Mouse (Mus musculus): Measurements from ENCODE around the gene Cdh1. TPM values are rescaled to one million over a fixed set of nuclear protein-coding genes. Genes with fewer than 3 reads are reported as not detected.
"Not testable (repeated sequence)": the region's sequence is repeated elsewhere in the genome, so short reads cannot be mapped to it uniquely, and the experiment has no call there.

Cdh1 gene
- total RNA-seq, 1 experiment, result 254 TPM

DNA sequence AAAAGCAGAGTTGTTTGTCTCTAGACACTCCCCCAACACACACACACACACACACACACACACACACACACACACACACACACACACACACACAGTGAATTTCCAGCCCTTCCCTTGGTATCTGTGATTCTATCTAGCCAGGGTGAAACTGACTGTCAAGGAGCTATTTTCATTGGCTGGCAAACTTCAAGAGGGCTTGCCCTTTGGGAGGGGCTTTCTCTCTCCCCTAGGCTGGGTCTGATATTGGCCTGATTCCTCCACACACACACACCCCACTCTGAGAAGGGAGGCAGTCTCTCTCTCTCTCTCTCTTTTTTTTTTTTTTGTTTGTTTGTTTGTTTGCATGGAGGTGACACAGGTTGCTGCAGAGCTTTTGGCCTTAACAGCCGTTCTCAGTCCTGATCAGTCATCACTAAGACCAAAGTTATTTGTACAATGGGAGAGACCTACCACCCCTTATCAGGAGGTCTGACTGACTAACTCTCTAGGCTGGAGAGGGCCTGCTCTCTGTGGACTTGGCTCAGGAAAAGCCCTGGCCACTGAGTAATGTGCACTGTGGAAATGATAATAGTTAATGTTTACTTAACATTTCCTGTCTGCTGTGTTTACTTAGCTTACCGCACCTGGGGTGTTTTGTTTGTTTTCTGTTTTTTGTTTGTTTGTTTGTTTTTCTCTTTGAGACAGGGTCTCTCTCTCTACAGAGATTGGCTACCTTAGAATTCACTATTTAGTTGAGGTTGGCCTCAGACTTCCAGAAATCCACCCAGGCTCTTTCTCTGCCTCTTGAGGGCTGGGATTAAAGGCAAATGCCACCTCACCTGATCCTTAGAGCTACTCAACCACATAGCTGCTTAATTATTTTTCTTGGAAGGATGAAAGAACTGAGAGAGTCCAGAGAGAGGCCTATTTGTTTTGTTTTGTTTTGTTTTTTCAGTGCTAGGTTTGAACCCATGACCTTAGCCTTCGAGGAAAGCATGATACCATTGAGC is 14.4 kb upstream of the Cdh1 start:
- TF ChIP-seq CHD2 (IDR thresholded peaks at IDR 0.05; ENCODE audit: low read depth, low read length) (no peak), ZNF384 (IDR thresholded peaks at IDR 0.05; ENCODE audit: low read depth, low read length) (no peak), ZC3H11A (IDR thresholded peaks at IDR 0.05; ENCODE audit: borderline replicate concordance, low read depth, low read length) (no peak), MAFK (IDR thresholded peaks at IDR 0.05; ENCODE audit: insufficient read depth, low read depth, low read length) (no peak), HCFC1 (IDR thresholded peaks at IDR 0.05; ENCODE audit: borderline replicate concordance, insufficient read depth, low read length) (no peak)
- in situ Hi-C loops (cut with MboI; ENCODE audit: low sequenced_read_pairs in 2 of 2, unreplicated experiment in 2 of 2), result no loop called here
- Histone ChIP-seq H3K4me3 (ENCODE audit: insufficient read depth in 1 of 2, low read depth in 1 of 2, low read length in 2 of 2, poor library complexity in 1 of 2, severe bottlenecking in 1 of 2) (no peak overlapping the region), H3K4me1 (ENCODE audit: control insufficient read depth in 2 of 2, insufficient read depth in 2 of 2, low read length in 2 of 2, poor library complexity in 1 of 2) (peaks cover 3 to 4% of the 10 kb centered on the region in 2 experiments; a peak in 2 of 4 replicates), H3K9ac (ENCODE audit: insufficient read depth, low read depth, low read length, poor library complexity, severe bottlenecking) (no peak overlapping the region), H3K27ac (ENCODE audit: insufficient read depth, low read depth, low read length, poor library complexity, severe bottlenecking) (no peak overlapping the region), H3K9me3 (ENCODE audit: control insufficient read depth, insufficient read depth, low read depth, low read length) (no peaks in the 10 kb centered on the region), H3K36me3 (ENCODE audit: control insufficient read depth, insufficient read depth, low read length, poor library complexity, severe bottlenecking) (no peaks in the 10 kb centered on the region)
- no peak for DNase-seq (ENCODE audit: low read depth, low spot score)

DNA sequence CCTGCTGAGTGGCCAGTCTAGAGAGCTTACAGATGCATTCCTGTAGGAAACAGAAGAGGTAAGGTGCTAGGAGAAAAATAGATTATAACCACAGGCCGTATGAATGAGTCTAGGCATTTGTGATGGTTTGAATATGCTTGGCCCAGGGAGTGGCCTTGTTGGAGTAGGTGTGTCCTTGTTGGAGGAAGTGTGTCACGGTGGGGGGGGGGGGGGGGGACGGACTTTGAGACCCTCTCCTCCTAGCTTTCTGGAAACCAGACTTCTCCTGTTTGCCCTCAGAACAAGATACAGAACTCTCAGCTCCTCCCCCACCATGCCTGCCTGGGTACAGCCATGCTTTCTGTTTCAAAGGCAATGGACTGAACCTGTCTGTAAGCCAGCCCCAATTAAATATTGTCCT is 10.7 kb upstream of the Cdh1 start:
- H3K4me3 ChIP-seq (ENCODE audit: insufficient read depth in 1 of 2, low read depth in 1 of 2, low read length in 2 of 2, poor library complexity in 1 of 2, severe bottlenecking in 1 of 2), result no peak overlapping the region
- H3K27ac ChIP-seq (ENCODE audit: insufficient read depth, low read depth, low read length, poor library complexity, severe bottlenecking), result no peak overlapping the region
- no peak for TF ChIP-seq ZNF384 (IDR thresholded peaks at IDR 0.05; ENCODE audit: low read depth, low read length)
- no peaks in the 10 kb centered on the region for H3K4me1 ChIP-seq (ENCODE audit: control insufficient read depth in 2 of 2, insufficient read depth in 2 of 2, low read length in 2 of 2, poor library complexity in 1 of 2)
- DNase-seq (ENCODE audit: low read depth, low spot score), result no peak
- H3K36me3 ChIP-seq (ENCODE audit: control insufficient read depth, insufficient read depth, low read length, poor library complexity, severe bottlenecking), result no peaks in the 10 kb centered on the region
- no peak overlapping the region for H3K9ac ChIP-seq (ENCODE audit: insufficient read depth, low read depth, low read length, poor library complexity, severe bottlenecking)
- no peaks in the 10 kb centered on the region for H3K9me3 ChIP-seq (ENCODE audit: control insufficient read depth, insufficient read depth, low read depth, low read length)
- in situ Hi-C loops (cut with MboI; ENCODE audit: low sequenced_read_pairs in 2 of 2, unreplicated experiment in 2 of 2), result no loop called here

- DNase-seq (ENCODE audit: low read depth, low spot score); H3K27ac ChIP-seq (ENCODE audit: insufficient read depth, low read depth, low read length, poor library complexity, severe bottlenecking); H3K9me3 ChIP-seq (ENCODE audit: control insufficient read depth, insufficient read depth, low read depth, low read length); H3K36me3 ChIP-seq (ENCODE audit: control insufficient read depth, insufficient read depth, low read length, poor library complexity, severe bottlenecking); H3K9ac ChIP-seq (ENCODE audit: insufficient read depth, low read depth, low read length, poor library complexity, severe bottlenecking); in situ Hi-C loops (cut with MboI; ENCODE audit: low sequenced_read_pairs in 2 of 2, unreplicated experiment in 2 of 2); H3K4me3 ChIP-seq (ENCODE audit: insufficient read depth in 1 of 2, low read depth in 1 of 2, low read length in 2 of 2, poor library complexity in 1 of 2, severe bottlenecking in 1 of 2): not testable (repeated sequence)
- peaks cover 0 to 14% of the 10 kb centered on the region in 2 experiments; a peak in 3 of 4 replicates for H3K4me1 ChIP-seq (ENCODE audit: control insufficient read depth in 2 of 2, insufficient read depth in 2 of 2, low read length in 2 of 2, poor library complexity in 1 of 2)
Observed at GRCm38 (mm10) chr8:106595623-106596022, 7.5 kb upstream of the Cdh1 start.

DNA sequence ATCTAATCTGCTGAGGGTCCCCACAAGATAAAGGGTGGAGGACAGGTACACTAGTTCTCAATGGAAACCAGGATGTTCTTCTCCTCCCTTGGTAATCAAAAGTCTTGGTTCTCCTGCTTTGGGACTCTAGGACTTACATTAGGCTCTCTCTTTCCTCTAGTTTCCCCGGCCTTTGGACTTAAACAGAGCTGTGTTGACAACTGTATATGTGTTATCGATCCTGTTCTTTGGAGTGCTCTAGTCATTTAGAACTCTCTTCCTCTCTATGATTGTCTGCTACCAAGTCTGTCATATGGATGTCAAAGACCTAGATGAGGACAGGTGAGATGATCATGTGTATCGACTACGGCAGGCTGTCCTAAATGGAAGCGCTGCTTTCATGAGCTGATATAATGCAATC is 6.1 kb upstream of the Cdh1 start:
- Histone ChIP-seq H3K9ac (ENCODE audit: insufficient read depth, low read depth, low read length, poor library complexity, severe bottlenecking) (no peak overlapping the region), H3K27ac (ENCODE audit: insufficient read depth, low read depth, low read length, poor library complexity, severe bottlenecking) (no peak overlapping the region), H3K36me3 (ENCODE audit: control insufficient read depth, insufficient read depth, low read length, poor library complexity, severe bottlenecking) (no peaks in the 10 kb centered on the region; the same call in 1 of the 2 replicates), H3K4me3 (ENCODE audit: insufficient read depth in 1 of 2, low read depth in 1 of 2, low read length in 2 of 2, poor library complexity in 1 of 2, severe bottlenecking in 1 of 2) (no peak overlapping the region), H3K9me3 (ENCODE audit: control insufficient read depth, insufficient read depth, low read depth, low read length) (no peaks in the 10 kb centered on the region), H3K4me1 (ENCODE audit: control insufficient read depth in 2 of 2, insufficient read depth in 2 of 2, low read length in 2 of 2, poor library complexity in 1 of 2) (peaks cover 0 to 14% of the 10 kb centered on the region in 2 experiments; a peak in 3 of 4 replicates)
- TF ChIP-seq HCFC1 (IDR thresholded peaks at IDR 0.05; ENCODE audit: borderline replicate concordance, insufficient read depth, low read length) (no peak), MAFK (IDR thresholded peaks at IDR 0.05; ENCODE audit: insufficient read depth, low read depth, low read length) (no peak)
- in situ Hi-C loops (cut with MboI; ENCODE audit: low sequenced_read_pairs in 2 of 2, unreplicated experiment in 2 of 2), result no loop called here
- no peak for DNase-seq (ENCODE audit: low read depth, low spot score)
